Mouse (Mus musculus): Measurements from ENCODE around the gene Slc17a9.
"Not testable (repeated sequence)": the region's sequence is repeated elsewhere in the genome, so short reads cannot be mapped to it uniquely, and the experiment has no call there.

Slc17a9 gene

DNA sequence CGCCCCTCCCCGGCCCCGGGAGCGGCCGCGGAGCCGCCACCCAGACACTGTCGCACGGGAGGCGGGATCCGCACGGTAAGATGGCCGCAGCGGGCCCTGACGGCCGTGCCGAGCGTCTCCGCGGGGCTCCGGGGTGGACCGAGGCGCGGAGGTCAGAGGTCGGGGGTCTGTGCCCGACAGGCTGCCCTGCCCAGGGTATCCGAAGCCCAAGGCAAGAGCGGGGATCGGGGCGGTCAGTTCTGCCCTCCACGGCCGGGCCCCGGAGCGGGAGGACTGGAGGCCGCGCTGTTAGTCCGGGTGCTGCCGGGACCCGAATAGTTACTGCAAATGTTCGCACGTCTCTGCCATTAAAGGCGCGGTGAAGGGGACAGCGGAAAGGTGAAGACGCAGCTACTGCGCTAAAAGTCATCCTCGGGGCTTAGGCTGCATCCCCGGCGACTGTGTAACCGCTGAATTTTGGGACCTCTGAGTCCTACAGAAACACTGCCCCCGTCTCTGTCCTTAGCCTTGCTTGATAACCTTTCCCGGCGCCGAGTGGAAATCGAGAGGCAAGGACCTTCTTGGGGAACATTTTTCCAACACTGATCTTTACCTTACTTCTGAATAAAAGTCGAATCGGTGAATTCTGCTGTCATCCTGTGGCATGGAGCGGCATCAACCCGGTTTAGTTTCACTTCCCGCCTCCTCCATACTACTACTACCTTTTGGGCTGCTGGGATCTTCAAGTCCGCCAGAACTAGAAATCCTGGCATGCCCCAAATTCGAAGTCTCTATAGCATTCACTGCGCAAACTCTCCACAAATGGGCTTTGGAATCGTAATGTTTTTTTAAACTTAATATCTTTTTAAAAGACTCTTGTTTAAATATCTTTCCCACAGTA is 14.5 kb upstream of the Slc17a9 start:
- no peak for DNase-seq (ENCODE audit: low spot score)

DNA sequence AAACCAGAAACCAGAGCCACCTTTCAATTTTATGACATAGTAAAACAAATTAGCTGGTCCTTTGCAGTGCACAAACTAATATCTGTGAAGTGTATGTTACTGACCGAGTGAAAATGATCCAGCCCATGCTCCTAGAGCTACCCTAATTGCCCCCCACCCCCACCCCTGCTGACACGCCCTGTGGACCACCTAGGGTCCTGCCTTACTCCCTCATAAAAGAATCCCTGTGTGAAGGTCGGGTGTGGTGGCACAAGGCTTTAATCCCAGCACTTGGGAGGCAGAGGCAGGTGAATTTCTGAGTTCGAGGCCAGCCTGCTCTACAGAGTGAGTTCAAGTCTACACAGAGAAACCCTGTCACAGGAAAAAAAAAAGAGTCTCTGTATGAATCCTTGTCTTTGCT is 13.5 kb upstream of the Slc17a9 start:
- no peak for DNase-seq (ENCODE audit: low spot score)

DNA sequence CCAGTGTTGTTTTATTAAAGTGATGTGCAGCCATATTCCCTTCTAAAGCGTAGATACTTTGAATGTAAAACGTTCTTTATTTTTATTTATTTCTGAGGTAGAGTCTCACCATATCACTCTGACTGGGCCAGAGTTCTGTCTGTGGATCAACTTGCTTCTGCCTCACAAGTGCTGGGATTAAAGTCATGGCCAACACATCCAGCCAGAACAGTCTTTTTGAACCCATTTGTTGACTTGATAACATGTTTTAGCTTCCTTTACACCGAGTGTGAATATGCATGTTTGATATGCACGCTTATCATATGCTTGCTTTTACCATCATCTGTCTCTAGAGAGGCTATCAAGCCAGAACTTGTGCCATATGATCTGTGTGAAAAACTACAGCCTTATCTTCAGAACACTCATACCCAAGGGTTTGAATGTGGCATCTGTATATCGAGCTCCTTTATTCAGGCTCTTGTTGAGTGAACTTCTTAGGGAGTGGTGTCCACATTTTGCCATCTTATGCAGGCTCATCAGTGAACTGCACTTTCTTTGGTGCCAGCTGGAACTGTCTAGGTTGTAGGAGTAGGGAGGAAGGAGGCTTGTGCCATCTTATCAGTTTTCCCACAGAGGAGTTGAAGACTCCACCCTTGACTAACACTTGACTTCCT is 12.9 kb upstream of the Slc17a9 start:
- no peak for DNase-seq (ENCODE audit: low spot score)

DNA sequence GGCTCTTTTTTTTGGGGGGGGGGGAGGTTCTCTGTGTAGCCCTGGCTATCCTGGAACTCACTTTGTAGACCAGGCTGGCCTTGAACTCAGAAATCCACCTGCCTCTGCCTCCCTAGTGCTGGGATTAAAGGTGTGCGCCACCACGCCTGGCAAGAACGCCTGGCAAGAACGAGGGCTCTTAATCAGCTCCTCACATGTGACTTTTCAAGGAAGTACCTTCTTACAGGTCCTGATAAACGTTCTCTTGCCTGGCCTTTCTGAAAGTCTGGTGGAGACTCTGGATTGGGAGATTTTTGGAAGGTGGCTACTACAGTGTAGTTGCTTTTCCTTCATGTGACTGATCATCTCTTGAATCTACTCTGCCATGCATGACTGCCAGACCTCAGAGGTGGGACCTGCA is 2.3 kb upstream of the Slc17a9 start:
- DNase-seq (ENCODE audit: low spot score) = not testable (repeated sequence)

DNA sequence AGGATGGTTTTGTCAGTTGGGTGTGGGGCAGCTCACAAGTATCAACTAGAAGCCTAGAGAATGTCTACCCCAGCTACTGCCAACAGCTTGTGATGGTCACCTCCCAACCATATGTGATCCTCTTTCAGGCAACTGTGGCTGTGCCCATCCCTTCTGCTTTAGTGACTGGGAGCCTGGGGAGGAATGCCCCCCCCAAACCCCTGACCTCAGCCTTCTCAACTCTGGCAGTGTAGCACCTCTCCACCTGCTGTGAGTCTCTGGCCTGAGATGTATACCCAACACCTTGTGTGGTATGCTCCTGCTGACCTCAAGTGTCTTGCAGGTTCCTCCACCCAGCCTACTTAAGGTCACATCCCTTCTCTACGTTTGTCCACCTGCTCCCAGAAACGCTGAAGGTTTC is 1.2 kb upstream of the Slc17a9 start:
- no peak for DNase-seq (ENCODE audit: low spot score)

DNA sequence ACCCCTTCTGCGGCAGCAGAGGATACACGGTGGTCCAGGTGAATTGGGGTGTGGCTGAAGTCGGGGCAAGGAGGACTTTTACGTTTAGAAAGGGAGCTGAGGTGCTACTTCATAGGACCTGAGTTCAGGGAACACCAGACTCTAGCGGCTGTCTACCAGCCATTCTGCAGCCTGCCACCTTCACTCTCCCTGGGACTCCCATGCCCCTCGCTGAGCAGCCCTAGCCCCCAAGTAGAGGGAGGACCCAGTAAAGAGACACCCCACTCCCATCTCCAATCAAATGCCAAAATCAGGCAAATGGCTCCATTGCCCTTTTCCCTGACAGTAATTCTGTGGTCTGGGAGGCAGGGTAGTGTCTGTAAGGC is 333 bp downstream of the Slc17a9 start:
- DNase-seq (ENCODE audit: low spot score) = no peak

DNA sequence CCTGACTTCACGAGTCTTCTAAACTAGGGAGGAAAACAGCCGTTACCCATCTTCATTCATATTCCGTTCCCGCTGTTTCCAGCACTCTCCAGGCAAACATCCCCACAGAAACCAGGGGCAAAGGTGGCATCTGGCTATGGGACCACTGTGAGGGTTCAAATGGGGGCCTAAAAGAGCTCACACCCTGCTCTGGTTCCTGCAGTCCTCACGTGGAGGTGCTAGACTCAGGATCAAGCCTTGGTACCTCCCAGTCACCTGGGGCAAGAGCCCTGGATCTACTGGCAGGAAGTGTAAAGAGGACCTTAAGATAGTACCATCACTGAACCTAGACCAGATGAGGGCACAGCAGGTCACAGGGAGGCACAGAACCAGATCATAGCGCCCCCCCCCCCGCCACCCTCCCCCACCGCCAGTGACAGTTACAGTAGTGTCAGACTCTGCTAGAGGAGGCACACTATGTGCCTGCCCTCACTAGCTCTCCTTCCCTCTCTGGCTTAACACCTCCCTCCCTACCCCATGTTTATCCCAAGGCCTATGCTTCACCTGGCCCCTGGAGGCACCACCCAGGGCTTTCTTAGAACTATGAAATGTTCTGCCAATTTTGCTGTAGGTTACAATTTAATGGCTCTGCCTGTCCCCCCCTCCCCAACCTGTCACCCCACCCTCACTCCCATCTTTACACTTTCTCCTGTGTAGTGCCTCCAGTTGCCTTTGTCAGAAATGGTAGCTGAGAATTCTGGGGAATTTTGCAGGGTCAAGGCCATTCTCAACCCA is 980 bp downstream of the Slc17a9 start:
- DNase-seq (ENCODE audit: low spot score) = no peak

DNA sequence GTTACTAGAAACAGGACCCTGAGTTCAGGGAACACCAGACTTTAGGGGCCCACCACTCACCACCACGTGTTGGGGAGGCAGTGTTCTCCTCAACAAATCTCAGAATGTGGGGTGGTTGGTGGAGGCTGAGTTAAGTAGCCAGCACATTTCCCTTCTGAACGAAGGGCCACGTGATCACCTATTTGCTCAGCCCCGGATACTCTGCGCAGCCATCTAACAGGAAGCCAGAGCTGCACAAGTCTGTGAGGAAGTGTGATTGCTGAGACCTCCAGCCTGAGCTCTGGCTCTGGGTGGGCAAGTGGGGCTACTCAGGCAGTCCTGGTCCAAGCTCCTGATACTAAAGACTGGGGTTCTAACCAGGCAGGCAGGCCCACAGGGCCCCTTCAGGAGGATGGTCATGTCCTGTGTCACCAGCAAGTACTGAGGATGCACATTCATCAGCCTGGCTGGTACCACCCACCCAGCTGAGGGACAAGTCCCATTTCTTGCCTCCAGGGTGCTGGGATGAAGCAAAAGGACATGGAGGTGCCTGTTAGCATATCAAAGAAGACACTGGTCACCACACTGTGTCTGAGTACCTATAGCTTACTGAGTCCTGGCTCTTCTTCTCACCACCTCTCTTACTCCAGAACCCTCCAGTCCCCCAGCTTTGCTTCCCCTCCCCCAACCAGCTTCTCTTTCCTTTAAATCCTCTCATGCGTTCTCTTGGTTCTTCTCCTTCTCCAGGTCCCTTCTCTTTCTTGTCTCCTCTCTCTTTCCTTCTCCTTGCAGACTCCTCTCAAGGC is 1.8 kb downstream of the Slc17a9 start:
- DNase-seq (ENCODE audit: low spot score) = no peak

DNA sequence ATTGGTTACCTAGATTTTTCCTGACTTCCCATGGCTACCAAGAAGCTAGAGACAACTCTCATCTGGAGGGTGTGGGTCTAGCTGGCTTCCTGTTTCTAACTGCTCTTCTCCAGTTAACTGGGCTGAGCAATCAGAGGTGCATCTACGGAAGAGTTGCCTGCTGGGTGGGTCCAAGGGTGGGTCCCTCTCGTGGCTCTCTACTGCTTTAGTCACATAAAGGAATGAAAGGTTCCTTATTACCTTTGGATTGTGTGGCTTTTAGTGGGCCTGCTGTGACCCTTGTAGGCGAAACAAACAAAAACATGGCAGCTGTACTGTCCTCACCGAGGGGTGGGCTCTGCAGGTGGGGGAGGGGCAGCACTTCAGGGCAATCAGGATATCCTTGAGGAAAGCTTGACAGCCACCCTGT is 2.6 kb downstream of the Slc17a9 start:
- no peak for DNase-seq (ENCODE audit: low spot score)

DNA sequence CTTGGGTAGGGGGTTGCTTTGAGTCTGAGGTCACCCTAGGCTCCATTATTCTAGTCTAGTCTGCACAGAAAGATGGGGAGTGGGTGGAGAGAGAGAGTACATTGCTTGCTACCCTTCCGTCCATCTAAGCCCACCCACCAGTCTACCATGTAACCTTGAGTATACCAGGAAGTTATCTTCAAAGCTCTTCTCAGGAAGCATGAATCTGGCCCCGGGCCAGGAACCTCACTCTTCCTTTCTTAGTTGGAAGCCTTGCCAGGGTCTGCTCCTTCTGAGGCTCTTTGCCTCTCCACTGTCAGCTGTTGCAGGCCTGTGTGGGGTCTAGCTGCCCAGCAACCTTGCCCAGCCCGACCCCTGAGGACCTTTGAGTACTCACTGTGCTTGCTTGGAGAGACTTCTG is 6.0 kb downstream of the Slc17a9 start:
- DNase-seq (ENCODE audit: low spot score) = no peak

DNA sequence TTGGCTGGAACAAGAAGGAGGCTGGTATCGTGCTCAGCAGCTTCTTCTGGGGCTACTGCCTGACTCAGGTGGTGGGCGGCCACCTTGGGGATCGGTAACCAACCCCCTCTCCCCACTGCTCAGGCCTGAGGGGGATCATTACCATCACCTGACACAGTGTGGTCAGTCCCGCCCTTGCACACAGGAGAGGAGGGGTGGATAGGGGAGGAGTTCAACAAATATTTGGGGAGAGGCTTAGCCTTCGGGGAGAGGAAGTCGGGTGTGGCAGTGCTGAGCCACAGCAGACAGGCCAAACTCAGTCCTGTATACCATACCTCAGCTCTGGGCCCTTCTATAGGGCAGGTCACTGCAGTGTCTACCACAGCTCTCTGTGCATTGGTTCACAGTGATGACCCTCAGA is 6.9 kb downstream of the Slc17a9 start:
- no peak for DNase-seq (ENCODE audit: low spot score)

DNA sequence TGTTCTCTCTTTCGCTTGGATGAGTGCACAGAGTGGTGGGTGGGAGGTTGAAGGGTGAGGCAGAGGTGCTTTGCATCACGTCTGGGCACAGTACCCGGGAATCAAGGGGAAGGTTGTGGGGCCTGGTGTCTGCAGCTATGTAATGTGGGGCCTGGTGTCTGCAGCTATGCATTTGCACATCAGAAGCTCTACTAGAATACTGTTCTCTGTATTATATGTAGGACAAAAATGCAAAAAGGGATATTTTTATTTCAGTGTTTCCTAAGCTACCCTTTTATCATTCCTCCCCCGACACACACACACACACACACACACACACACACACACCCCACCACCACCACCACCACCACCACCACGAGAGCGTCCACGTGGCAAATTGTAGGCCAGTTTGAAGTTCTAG is 10.2 kb downstream of the Slc17a9 start:
- DNase-seq (ENCODE audit: low spot score) = no peak

DNA sequence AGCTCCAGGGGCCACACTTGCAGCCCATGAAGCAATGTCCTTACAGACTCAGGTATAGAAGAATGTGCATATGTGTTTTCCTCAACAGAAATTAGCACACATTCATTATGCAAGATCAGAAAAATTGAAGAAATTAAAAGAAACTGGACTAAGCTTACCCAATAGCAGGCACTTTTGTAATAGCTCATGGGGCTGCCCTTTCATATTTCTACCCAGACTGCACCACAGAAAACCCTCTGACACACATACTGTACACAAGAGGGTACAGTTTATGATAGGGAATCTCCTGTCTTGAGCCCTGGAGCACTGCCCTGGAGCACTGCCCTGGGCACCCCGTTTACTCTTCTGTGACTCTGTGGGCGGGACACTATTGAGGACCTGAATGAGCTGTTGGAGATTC is 12.9 kb downstream of the Slc17a9 start:
- no peak for DNase-seq (ENCODE audit: low spot score)

DNA sequence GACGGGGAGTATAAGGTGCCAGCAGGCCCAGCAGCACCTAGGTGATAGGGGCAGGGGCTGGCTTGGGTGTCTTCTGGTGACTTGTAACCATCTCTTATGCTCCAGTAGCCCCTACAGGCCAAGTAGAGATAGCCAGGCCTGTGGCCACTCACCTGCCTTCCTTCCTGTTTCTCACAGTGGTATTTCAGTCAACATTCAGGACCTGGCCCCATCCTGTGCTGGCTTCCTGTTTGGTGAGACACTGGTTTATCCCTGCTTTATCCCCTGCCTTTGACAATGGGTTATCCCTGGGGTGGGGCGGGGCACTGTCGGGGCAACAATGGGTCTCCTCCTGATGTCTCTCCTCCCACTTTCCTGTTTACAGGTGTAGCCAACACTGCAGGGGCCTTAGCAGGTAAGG is 15.3 kb downstream of the Slc17a9 start:
- no peak for DNase-seq (ENCODE audit: low spot score)

DNA sequence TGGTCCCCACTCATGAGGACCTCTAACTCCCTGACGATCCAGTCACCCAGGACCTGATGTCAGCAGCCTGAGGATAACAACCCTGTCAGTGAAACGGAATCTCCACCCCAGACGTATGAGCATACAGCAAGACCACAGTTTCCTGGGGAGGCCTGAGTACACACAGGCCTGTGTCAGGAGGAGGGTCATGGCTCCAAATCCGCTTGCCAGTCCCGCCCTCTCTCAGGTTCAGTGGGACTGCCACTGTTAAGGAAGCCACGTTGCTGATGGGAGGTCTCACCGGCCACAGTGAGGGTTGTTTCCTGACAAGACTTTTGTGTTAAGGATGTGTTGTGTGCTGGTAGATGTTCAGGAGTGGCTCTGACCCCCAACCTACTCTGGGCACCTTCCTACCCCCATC is 16.4 kb downstream of the Slc17a9 start:
- no peak for DNase-seq (ENCODE audit: low spot score)

DNA sequence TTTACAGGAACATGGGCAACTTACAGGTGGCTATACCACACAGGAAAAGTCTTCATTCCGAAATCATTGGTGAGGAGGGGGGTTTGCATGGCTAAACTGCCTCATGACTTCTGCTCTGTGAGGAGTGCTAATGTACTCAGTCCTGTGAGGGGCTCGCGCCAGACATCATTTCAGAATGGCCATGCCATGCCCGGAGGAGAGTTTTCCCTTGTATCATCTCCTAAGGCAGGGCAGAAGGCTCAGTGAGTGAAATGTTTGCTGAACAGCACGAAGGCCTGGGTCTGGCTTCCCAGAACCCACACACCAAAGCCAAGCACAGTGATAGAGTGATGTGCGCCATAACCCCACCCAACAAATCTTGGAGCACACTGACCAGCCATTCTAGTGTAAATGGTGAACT is 17.8 kb downstream of the Slc17a9 start:
- DNase-seq (ENCODE audit: low spot score) = no peak

DNA sequence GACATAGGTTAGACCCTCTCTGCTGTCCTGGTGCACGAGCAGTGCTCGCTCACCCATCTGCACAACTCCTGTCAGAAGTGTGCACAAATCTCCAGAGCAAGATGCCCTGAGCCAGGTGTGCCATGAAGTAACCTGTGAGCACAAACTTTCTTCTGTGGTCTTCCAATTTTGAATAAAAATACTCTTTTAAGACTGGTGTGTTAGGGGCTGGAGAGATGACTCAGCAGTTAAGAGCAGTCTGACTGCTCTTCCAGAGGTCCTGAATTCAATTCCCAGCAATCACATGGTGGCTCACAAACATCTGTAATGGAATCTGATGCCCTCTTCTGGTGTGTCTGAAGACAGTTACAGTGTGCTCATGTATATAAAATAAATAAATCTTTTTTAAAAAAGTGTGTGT is 18.3 kb downstream of the Slc17a9 start:
- no peak for DNase-seq (ENCODE audit: low spot score)

DNA sequence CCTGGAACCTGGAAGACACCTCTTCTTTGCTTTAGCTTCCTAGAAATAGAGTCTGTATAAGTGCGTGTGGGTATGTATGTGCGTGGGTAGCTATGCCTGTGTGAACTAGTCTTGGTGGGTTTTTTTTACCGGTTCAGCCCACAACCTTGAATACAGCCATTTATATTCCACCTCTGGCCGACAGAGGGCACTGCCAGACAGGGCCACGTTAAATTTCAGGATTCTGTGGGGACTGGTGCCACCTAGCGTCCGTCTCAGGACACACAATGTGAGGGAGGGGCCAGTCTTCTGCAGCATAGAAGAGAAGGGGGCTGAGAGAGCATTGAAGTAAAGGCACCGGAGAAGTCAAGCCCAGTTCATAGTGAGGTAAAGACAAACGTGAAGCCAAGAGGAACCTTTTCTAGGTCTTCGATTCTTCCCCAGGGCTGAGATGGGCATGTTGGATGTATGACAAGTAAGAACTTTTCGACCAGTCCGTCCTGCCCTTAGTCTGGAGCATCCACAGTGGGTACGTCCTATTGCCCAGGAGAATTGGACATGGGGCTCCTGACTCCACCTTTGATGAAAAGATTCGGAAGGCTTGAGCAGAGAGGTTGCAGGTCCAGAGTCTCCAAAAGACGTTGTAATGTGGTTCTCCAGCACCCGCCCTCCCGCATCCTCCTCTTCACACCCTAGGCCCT is 20.3 kb downstream of the Slc17a9 start:
- peak; percentile 79 for DNase-seq (ENCODE audit: low spot score)

DNA sequence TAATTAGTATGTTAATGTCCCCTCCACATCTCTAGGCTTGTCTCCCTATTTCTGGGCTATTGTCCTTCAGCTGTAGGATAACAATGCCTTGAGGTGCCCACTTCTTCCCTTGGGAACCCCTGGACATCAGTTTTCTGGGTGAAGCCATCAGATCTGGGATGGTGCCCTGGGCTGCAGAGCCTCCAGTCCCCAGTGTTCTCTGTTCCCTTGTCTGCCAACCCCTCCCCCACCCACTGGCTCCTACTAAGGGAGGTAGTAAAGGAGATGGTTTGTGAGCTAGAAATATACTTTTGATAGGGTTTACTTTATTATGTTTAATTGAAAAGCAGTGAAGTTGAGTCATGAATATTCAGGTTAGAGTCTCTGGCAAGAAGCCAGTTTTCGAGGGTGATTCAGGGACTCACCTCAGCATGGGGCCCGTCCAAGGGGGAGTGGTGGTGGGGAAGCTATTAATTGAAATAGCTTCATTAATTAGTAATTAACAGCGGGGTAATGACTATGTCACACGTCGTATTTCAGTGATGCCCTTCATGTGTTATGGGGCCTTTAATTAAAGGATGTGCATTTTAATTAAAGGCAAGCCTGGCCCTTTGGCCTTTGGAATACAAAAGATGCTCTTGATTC is 21.6 kb downstream of the Slc17a9 start:
- DNase-seq (ENCODE audit: low spot score) = no peak

DNA sequence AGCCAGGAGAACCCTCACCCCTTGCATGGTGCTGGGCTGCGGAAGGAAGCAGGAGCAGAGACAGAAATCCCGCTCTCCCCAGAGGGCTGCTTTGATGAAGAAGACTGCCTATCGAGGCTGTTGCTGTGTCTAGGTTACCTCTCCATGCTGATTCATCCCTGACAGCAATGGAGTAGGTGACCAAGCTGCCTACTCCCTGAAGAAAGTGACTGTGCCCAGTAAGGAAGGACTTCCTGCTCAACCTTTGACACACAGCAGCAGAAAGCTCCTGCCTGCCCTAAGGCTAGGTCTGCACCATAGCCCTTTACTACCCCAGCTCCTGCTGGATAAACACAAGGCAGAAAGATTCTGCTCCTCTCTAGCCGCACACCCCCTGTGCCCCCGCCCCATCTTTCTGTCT is 23.8 kb downstream of the Slc17a9 start:
- DNase-seq (ENCODE audit: low spot score) = no peak

DNA sequence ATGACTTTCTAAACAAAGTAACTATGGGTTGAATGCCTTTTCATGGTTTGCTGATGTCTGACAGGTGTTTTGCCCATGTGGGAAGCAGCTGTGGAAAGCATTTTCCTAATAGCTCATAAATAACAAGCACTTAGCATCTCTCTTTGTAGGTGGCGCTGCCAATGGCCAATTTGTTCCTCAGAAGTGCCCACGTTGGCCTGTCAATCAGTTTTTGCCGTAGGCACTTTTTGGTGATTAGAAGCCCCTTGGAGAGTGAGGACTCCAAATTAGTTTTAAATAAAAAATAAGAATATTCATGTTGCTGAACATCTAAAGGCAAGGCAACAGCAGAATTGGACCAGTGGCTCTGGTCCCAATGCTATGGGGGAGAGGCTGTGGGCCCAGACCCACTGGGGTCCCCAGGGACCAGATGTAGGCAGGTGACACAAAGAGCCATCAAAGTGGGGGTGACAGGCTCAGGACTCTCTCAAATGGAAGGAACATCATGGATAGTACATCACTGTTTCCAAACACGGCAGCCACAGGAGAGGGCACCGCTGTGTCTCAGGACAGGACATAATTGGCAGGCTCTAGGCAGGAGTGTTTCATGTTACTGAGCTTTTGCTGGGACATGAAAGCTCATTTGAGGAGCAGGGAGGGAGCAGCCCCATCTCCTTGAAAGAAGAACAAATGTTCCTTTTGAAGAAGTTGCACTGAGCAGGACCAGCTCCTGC is 30.1 kb downstream of the Slc17a9 start:
- no peak for DNase-seq (ENCODE audit: low spot score)

Data from spleen, adult 12 weeks (tissue).